Mouse (Mus musculus): ENCODE measurements at regions not wholly inside any gene's neighbourhood (a gene's known extent, or its start where the extent isn't known, plus 50 kb on each side); places are given as distances from the start of the nearest gene placed in this dataset.
A peak's percentile ranks its signal among the peaks of the same experiment; 100 is the strongest.

DNA sequence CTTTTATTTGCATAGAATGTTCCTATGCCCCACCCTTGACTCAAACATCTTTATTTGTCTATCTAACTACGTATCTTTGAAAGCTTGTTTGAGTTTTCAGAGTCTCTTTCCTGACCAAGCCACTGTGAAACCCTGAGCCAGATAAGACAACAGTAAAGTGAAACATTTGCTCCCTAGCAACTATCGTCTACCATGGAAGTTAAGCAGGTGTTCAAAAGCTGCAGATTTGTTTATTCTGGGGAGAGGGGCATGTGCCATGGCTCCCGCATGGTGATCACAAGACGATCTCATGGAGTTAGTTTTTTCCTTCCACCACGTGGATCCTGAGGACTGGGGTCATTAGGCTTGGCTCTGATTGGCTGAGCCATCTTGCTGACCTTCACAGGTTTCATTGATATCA lies 55.5 kb downstream of the Gm9972 start:
- no peak for DNase-seq

DNA sequence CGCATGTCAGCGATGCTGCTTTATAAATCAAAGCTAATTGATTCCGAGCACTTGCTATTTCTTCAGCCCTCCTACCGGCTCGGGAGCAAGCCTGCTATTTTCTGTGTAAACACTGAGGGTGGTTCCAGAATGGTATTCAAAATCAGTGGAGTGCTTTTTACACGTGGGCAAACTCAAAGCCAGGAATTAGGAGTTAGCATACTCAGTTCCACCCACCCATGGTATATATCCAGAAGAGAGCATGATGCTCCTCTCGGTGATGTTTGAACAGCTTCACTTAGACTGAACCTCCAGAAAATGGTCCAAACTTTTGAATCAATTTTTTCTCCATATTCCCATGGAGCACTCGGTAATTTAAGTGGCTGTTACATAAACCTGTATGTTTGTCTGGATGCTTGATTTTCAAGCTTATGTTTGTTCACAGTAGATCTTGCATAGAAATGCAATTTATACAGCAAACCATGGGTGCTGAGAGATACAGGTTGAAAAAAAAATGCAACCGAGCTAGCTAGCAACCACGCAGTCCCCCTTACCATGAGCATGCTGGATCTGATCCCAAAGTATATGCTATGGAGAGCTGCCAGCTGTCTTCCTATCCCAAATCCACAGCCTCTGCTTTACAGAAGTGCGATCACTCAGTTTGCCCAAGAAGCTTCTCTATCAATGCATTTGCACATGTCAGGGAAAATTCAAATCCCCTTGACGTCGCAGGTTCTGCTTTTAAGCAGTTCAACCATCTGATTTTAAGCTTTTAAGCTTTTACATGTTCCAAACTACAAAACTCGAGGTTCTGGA lies 56.8 kb downstream of the Gm9972 start:
- DNase-seq = peak; percentile 39

GRCm38 (mm10) chr11:43092980-43093379 lies 56.7 kb upstream of the Atp10b start:
- no peak for DNase-seq

DNA sequence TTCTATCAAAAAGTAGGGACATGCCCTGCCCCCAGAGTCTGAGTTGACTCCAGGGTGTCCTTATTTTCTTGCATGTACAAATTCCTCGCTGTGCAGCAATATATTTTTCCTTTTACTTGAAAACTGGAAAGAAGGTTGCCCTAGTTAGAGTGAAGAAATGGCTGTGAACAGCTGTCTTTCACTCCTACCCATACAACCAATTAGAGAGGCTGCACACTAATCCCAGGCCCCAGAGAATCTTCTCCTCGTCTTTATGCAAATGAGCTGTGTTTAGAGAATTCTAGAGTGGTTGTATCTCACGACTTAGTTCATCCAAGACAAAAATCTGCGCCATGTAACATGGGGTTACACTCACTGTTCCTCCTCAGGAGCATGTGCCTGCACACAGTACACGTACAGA lies 53.7 kb upstream of the Atp10b start:
- DNase-seq = no peak

DNA sequence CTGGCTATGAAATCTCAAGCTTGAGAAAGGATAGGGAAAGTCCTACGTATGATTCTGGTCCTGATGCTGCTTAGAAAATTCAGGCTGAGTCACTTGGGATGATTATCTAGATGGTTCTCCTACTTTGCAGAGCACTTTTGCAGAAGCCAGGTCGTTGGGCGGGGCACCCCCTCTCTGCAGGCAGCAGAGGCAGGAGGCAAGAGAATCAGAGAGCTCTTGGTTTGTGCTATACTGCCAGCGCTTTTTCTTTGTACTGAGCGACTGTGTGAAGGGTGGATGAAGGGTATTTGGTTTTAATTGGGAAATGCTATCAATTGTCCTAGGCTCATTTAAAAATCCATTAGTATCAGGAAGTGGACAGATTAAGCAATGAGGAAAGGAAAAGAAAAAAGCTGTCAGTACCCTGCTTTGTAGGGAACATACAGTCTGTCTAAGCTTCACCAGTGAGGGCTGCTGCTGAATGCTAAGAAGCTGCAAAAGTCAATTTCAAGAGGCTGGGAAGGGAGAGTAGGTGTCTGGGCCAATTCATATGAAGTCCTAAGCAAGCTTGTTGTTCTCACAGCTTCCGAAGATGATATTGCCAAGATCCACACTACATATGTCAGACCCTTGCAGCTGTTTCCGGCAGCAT lies 50.8 kb upstream of the Atp10b start:
- DNase-seq = no peak

All from right cerebral cortex, postnatal 25 days (tissue).